Comparison of ENCODE assay signal across 8 mouse cellular contexts in the genomic region with DNA sequence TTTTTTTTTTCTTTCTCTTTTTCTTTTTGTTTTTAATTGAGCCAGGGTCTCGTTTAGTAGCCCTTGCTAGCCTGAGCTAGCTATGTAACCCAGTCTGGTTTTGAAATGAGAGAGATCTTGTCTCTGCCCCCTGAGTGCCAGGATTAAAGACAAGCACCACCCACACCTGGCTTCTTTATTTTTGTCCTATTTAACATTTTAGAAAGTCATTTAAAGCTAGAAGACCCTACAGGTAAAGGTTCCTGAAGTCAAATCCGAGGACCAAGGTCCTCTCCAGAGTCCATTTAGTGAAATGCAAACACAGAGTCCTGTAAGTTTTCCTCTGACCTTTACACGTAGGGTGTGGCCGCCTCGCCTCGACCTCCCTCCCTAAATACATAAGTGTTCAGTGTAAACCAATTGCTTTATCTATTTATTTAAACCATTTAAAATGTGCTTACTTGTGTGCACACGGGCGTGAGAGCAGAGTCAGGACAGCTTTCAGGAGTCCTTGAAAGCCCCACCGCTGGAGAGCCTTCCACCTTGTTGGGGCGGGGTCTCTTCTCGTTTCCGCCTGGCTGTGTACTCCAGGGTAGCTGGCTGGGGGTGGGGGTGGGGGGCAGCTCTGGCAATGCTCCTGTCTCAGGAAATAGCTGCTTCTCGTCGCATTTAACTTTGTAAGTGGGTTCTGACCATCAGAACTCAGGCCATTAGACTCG. TPM values are rescaled to one million over a fixed set of nuclear protein-coding genes. Genes with fewer than 3 reads are reported as not detected.
A peak's percentile ranks its signal among the peaks of the same experiment; 100 is the strongest.
DNase-seq lines count a peak whose midpoint lies in the region; ATAC-seq and TF ChIP-seq lines count a peak whose summit lies in the region.

No protein-coding gene starts in this region.

- H3K36me3 ChIP-seq in spleen, adult 2 months (ENCODE audit: control insufficient read depth, insufficient read depth, low read length): no peaks in the 10 kb centered on the region
- no peaks in the 10 kb centered on the region for H3K36me3 ChIP-seq in heart, embryonic 16.5 days (ENCODE audit: control insufficient read depth, insufficient read depth)
- no peaks in the 10 kb centered on the region for H3K36me3 ChIP-seq in liver, embryonic 16.5 days (ENCODE audit: control insufficient read depth, insufficient read depth)

- 0 out of 2 replicates have a peak, but pooled peaks cover 4% of the 10 kb centered on the region for H3K4me1 ChIP-seq in spleen, adult 2 months (ENCODE audit: control insufficient read depth, insufficient read depth, insufficient read length)
- H3K4me1 ChIP-seq in heart, embryonic 16.5 days (ENCODE audit: control insufficient read depth, insufficient read depth, low read length): peaks cover 21% of the 10 kb centered on the region
- H3K4me1 ChIP-seq in liver, embryonic 16.5 days (ENCODE audit: control insufficient read depth, low read depth, low read length): peaks cover 19% of the 10 kb centered on the region

- WGBS in spleen, adult 2 months: 16% methylated on average over 15 of the region's 15 CpGs
- 9% methylated on average over 15 of the region's 15 CpGs for WGBS in heart, embryonic 16.5 days
- 4% methylated on average over 15 of the region's 15 CpGs for WGBS in liver, embryonic 16.5 days (ENCODE audit: insufficient replicate concordance)

- no peak for TF ChIP-seq POLR2A in spleen, adult 2 months (IDR thresholded peaks at IDR 0.05; ENCODE audit: low read depth, low read length)

- H3K27me3 ChIP-seq in spleen, adult 2 months (ENCODE audit: control insufficient read depth, insufficient read depth, low read length): no peaks in the 10 kb centered on the region
- H3K27me3 ChIP-seq in heart, embryonic 16.5 days (ENCODE audit: control insufficient read depth, insufficient read depth, low read length): no peaks in the 10 kb centered on the region
- H3K27me3 ChIP-seq in liver, embryonic 16.5 days (ENCODE audit: control insufficient read depth, insufficient read depth, low read depth, low read length): peaks cover 8% of the 10 kb centered on the region

- DNase-seq in spleen, adult 2 months (ENCODE audit: low read depth in 1 of 2, low spot score in 2 of 2): no peak
- no peak for DNase-seq in spleen, postnatal 14 days (ENCODE audit: low spot score in 2 of 2)
- DNase-seq in thymus, postnatal 4 days: peak; percentile 73
- DNase-seq in layer of hippocampus, adult 2 months (ENCODE audit: low spot score in 2 of 2): no peak
- DNase-seq in left cerebral cortex, adult 11 months (ENCODE audit: low spot score): no peak
- no peak for DNase-seq in left cerebral cortex, adult 8-10 months (ENCODE audit: low spot score in 2 of 2)

- H3K4me3 ChIP-seq in spleen, adult 2 months (ENCODE audit: extremely low read depth, insufficient read depth, insufficient read length): peak overlapping the region; percentile 49
- peak overlapping the region; percentile 56 for H3K4me3 ChIP-seq in heart, embryonic 16.5 days (ENCODE audit: low read length)
- peak overlapping the region; percentile 56 for H3K4me3 ChIP-seq in liver, embryonic 16.5 days (ENCODE audit: low read depth, low read length)
- no peak overlapping the region for H3K4me3 ChIP-seq in layer of hippocampus, adult 2 months

- no peaks in the 10 kb centered on the region for H3K9me3 ChIP-seq in heart, embryonic 16.5 days (replicated peaks; ENCODE audit: control insufficient read depth, low read length)
- no peaks in the 10 kb centered on the region for H3K9me3 ChIP-seq in liver, embryonic 16.5 days (replicated peaks; ENCODE audit: control insufficient read depth, low read length)

- peak overlapping the region; percentile 45; the same call in 1 of the 2 replicates for H3K27ac ChIP-seq in spleen, adult 2 months (ENCODE audit: insufficient read depth, low read length)
- peak overlapping the region; percentile 59 for H3K27ac ChIP-seq in heart, embryonic 16.5 days (ENCODE audit: low read length)
- H3K27ac ChIP-seq in liver, embryonic 16.5 days (ENCODE audit: low read length): 0 out of 2 replicates have a peak overlapping the region, but pooled peaks have one; percentile 1
- H3K27ac ChIP-seq in layer of hippocampus, adult 2 months: no peak overlapping the region

- no peak for ATAC-seq in heart, embryonic 16.5 days (replicated peaks; ENCODE audit: extremely low read depth, insufficient read depth, low FRiP score)
- no peak for ATAC-seq in liver, embryonic 16.5 days (ENCODE audit: low read depth)

- H3K9ac ChIP-seq in heart, embryonic 16.5 days (ENCODE audit: low read length): peak overlapping the region; percentile 72
- peak overlapping the region; percentile 52 for H3K9ac ChIP-seq in liver, embryonic 16.5 days (ENCODE audit: low read depth, low read length)

- H3K4me2 ChIP-seq in heart, embryonic 16.5 days (ENCODE audit: low read depth, low read length): peak overlapping the region; percentile 74
- peak overlapping the region; percentile 66 for H3K4me2 ChIP-seq in liver, embryonic 16.5 days (ENCODE audit: low read depth, low read length)

- no peak for TF ChIP-seq CTCF in spleen, adult 2 months (IDR thresholded peaks at IDR 0.05; ENCODE audit: extremely low read depth, insufficient read depth, insufficient read length, insufficient replicate concordance)
- no peak for TF ChIP-seq CTCF in layer of hippocampus, adult 2 months (conservative IDR thresholded peaks at IDR 0.05)

RNA-seq across cellular contexts. Expression of gene Eif4a2, which starts 4.8 kb away (rescaled TPM):
- polyA plus RNA-seq in spleen, adult 2 months (2012; rRNA removed): 51.0 and 62.8 TPM in 2 replicates
- polyA plus RNA-seq in heart, embryonic 16.5 days (2015; fragmentation: Nextera tagmentation; extraction: Ambion mirVana): 156 and 174 TPM in 2 replicates
- 57.0 and 58.0 TPM in 2 replicates for polyA plus RNA-seq in liver, embryonic 16.5 days (2015; fragmentation: Nextera tagmentation; extraction: Ambion mirVana)
- 100 to 1,000 TPM; 923 to 956 TPM for total RNA-seq in layer of hippocampus, adult 2 months (2021)
- total RNA-seq in left cerebral cortex, adult 8-10 months (2022): 100 to 1,000 TPM; 839 to 960 (median 920) TPM

RNA-seq across cellular contexts. Expression of gene Rfc4, which starts 25.0 kb away (rescaled TPM):
- polyA plus RNA-seq in spleen, adult 2 months (2012; rRNA removed): 0.22 and 0.63 TPM in 2 replicates
- polyA plus RNA-seq in heart, embryonic 16.5 days (2015; fragmentation: Nextera tagmentation; extraction: Ambion mirVana): 77.8 and 81.6 TPM in 2 replicates
- polyA plus RNA-seq in liver, embryonic 16.5 days (2015; fragmentation: Nextera tagmentation; extraction: Ambion mirVana): 104 and 124 TPM in 2 replicates
- total RNA-seq in layer of hippocampus, adult 2 months (2021): 1 to 10 TPM; 4.8 to 5.3 TPM
- total RNA-seq in left cerebral cortex, adult 8-10 months (2022): 1 to 10 TPM; 3.9 to 6.6 (median 5.4) TPM

RNA-seq across cellular contexts. Expression of gene Adipoq, which starts 43.8 kb away (rescaled TPM):
- polyA plus RNA-seq in spleen, adult 2 months (2012; rRNA removed): 2.9 and 5.8 TPM in 2 replicates
- not detected in 2 replicates for polyA plus RNA-seq in heart, embryonic 16.5 days (2015; fragmentation: Nextera tagmentation; extraction: Ambion mirVana)
- polyA plus RNA-seq in liver, embryonic 16.5 days (2015; fragmentation: Nextera tagmentation; extraction: Ambion mirVana): not detected in 2 replicates
- not detected for total RNA-seq in layer of hippocampus, adult 2 months (2021)
- total RNA-seq in left cerebral cortex, adult 8-10 months (2022): not detected

RNA-seq across cellular contexts. Expression of gene Kng1, which starts 44.8 kb away (rescaled TPM):
- polyA plus RNA-seq in spleen, adult 2 months (2012; rRNA removed): 0.04 TPM in 1 of 2 replicates, not detected in the other
- polyA plus RNA-seq in heart, embryonic 16.5 days (2015; fragmentation: Nextera tagmentation; extraction: Ambion mirVana): 0.67 and 1.0 TPM in 2 replicates
- 1,254 and 1,294 TPM in 2 replicates for polyA plus RNA-seq in liver, embryonic 16.5 days (2015; fragmentation: Nextera tagmentation; extraction: Ambion mirVana)
- total RNA-seq in layer of hippocampus, adult 2 months (2021): not detected
- total RNA-seq in left cerebral cortex, adult 8-10 months (2022): not detected

Comparison
In these comparisons a context has a peak if more than half of its experiments do, and no peak if none do; other contexts are left out.
1. RNA of gene Rfc4, which starts 25.0 kb away (polyA plus RNA-seq): 104 to 124 TPM in liver, embryonic 16.5 days and 77.8 to 81.6 TPM in heart, embryonic 16.5 days; 0.22 to 0.63 TPM in spleen, adult 2 months; every median in the first group is over 10 times any median in the second.